Mouse (Mus musculus): ENCODE measurements at regions not wholly inside any gene's neighbourhood (a gene's known extent, or its start where the extent isn't known, plus 50 kb on each side); places are given as distances from the start of the nearest gene placed in this dataset.

- no peak for TF ChIP-seq CTCF (IDR thresholded peaks at IDR 0.05; ENCODE audit: low read depth)
- TF ChIP-seq EP300 (IDR thresholded peaks at IDR 0.05; ENCODE audit: low read depth) = no peak
These were observed 103.8 kb upstream of the Pcdh17 start for GRCm38 (mm10) chr14:84339604-84340003.

Measured in heart, postnatal 0 days (tissue).